Mouse (Mus musculus): ENCODE measurements around the gene Gm10642.

Gm10642 gene

DNA sequence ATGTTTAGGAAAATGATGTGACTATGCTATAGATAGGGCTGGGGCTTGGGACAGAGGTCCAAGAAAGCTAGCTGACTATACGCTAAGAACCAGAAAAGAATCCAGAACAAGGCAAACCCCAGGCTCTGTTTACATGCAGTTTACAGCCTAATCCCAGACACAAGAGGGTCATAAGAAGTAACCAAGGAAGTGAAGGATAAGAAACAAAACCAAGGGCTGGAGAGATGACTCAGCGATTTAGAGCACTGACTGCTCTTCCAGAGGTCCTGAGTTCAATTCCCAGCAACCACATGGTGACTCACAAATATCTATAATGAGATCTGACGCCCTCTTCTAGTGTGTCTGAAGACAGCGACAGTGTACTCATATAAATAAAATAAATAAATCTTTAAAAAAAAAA, 19.1 kb downstream of the Gm10642 start:
- DNase-seq: no peak

GRCm38 (mm10) chr9:70675961-70676360, 19.9 kb downstream of the Gm10642 start:
- no peak for DNase-seq

GRCm38 (mm10) chr9:70678682-70679131, 22.7 kb downstream of the Gm10642 start, which contains the start of gene Adam10:
Gene Adam10, plus strand, starts transcription at chr9:70678997.
- peak; percentile 99 for DNase-seq

GRCm38 (mm10) chr9:70679132-70680091, 23.4 kb downstream of the Gm10642 start:
- peak; percentile 61 for DNase-seq

GRCm38 (mm10) chr9:70682202-70682601, 26.2 kb downstream of the Gm10642 start:
- no peak for DNase-seq

DNA sequence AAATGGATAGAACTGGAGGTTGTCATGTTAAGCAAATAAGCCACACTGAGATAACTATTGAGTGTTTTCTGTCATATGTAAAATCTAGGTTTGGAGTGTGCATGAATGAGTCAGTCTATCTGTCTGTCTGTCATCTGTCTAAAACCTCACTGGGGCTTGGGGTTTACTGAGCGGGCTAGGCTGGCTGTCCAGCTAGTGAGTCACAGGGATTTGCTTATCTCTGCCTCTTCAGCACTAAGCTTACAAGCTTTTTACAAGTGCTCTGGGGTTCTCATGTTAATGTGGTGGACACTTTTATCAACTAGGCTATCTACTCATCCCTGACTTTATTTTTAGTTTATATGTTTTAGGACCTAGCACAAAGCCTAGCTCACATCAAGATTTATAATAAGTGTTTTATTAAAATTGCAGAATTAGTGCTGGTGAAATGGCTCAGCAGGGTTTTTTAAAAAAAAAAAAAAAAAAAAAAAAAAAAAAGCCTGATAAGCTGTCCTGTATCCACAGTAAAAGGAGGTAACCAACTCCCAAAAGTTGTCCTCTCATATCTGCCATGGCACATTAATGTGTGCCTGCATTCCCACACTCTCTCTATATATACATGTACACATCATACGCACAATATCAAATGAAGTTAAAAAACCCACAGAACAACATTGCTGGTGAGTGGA, 32.4 kb downstream of the Gm10642 start:
- DNase-seq: no peak

GRCm38 (mm10) chr9:70689926-70690325, 33.9 kb downstream of the Gm10642 start:
- DNase-seq: no peak

GRCm38 (mm10) chr9:70690579-70690978, 34.5 kb downstream of the Gm10642 start:
- no peak for DNase-seq

- no peak for DNase-seq
Observed at GRCm38 (mm10) chr9:70691772-70692693, 36.0 kb downstream of the Gm10642 start.

DNA sequence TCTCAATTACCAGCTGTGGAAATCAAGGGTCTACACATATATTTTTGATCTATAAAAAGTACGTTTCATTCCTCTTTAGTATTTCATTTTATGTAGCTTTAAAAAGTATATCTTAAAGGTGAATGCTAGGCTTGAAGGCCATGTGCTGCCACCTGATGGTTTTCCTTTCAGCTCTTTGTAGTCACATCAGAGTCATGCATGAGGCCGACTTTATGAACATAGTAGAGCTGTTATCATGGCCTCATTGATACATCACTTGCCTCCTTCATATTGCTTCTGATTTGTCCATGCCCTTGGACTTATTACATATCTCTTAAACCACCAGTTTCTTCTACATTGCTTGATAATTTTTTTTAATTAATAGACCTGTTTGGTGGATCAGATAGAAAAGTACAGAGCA, 39.7 kb downstream of the Gm10642 start:
- DNase-seq: no peak

- no peak for DNase-seq
Observed at GRCm38 (mm10) chr9:70698090-70698489, 42.0 kb downstream of the Gm10642 start.

DNA sequence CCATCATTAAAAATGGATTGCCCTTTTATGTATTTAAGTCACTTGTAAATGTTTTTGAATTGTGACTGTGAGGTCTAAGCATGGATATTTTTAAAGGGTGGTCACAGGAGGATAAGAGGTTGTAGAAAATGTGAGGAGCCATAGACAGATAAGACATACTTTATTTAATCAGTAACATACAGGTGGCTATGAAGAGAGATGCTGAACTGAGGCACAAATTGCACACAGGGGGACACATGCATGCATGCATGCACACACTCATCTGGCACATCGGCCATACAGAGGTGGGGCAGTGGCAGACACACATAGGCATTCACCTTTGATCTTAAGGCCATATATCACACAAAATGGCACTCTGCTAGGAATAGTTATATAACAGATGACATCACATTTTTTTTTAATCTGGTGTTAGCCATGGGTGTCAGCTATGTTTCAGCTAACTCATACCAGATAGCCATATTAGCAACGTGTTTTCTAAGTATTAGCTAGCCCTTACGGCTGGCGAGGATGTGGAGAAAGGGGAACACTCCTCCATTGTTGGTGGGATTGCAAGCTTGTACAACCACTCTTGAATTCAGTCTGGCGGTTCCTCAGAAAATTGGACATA, 47.6 kb downstream of the Gm10642 start:
- no peak for DNase-seq

DNA sequence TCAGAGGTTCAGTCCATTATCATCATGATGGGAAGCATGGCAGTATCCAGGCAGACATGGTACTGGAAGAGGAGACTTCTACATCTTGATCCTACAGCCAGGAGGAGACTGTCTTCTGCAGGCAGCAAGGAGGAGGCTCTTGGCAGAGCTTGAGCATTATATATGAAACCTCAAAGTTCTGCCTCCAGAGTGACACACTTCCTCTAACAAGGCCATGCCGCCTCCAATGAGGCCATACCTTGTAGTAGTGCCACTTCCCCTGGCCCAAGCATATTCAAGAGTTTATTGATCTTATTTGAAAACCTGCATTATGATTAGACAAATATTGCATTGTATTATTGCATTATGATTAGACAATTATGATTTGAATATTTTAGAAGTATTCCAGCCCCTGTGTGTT, 50.4 kb downstream of the Gm10642 start:
- no peak for DNase-seq

Data from thymus, postnatal 25 days (tissue).